Mouse (Mus musculus): ENCODE measurements around the gene Abhd14a. TPM values are rescaled to one million over a fixed set of nuclear protein-coding genes. Genes with fewer than 3 reads are reported as not detected.

Abhd14a gene
- total and polyA plus RNA-seq, 3 experiments, result 22.8 to 48.7 TPM; not detected in 1

GRCm38 (mm10) chr9:106451298-106451697, 3.8 kb upstream of the Abhd14a start:
- H3K4me3 ChIP-seq (ENCODE audit: control insufficient read depth in 1 of 2, insufficient read depth in 1 of 2, low read depth in 2 of 2, low read length in 2 of 2), result no peak overlapping the region
- H3K27ac ChIP-seq (ENCODE audit: control insufficient read depth, low read depth, low read length), result no peak overlapping the region
- no peak for DNase-seq (ENCODE audit: low read depth, low spot score)
- no peaks in the 10 kb centered on the region for H3K27me3 ChIP-seq (ENCODE audit: control insufficient read depth in 1 of 2, insufficient read depth in 2 of 2, low read length in 2 of 2)
- H3K4me1 ChIP-seq (ENCODE audit: control insufficient read depth in 1 of 2, insufficient read depth in 2 of 2, low read length in 2 of 2), result peaks cover 0 to 9% of the 10 kb centered on the region in 2 experiments; a peak in 2 of 4 replicates
- H3K9me3 ChIP-seq (replicated peaks; ENCODE audit: insufficient read depth, low read length), result no peaks in the 10 kb centered on the region
- TF ChIP-seq POLR2AphosphoS5 (IDR thresholded peaks at IDR 0.05; ENCODE audit: borderline replicate concordance, low read depth, low read length) (no peak), ZNF384 (IDR thresholded peaks at IDR 0.05; ENCODE audit: low read depth, low read length) (no peak), ZMIZ1 (IDR thresholded peaks at IDR 0.05; ENCODE audit: low read depth, low read length) (no peak), RCOR1 (IDR thresholded peaks at IDR 0.05; ENCODE audit: low read depth, low read length) (no peak), MAZ (IDR thresholded peaks at IDR 0.05; ENCODE audit: low read depth, low read length) (no peak), E2F4 (IDR thresholded peaks at IDR 0.05; ENCODE audit: borderline replicate concordance, low read depth, low read length) (no peak)
- H3K9ac ChIP-seq (ENCODE audit: control insufficient read depth, low read depth, low read length, poor library complexity, severe bottlenecking), result no peak overlapping the region
- H3K79me2 ChIP-seq (ENCODE audit: control insufficient read depth, insufficient read depth, low read length, poor library complexity), result peaks cover 3% of the 10 kb centered on the region; the same call in 1 of the 2 replicates
- peaks cover 0 to 4% of the 10 kb centered on the region in 2 experiments; a peak in 2 of 4 replicates for H3K36me3 ChIP-seq (ENCODE audit: control insufficient read depth in 1 of 2, insufficient read depth in 2 of 2, low read length in 2 of 2)

- Histone ChIP-seq H3K27me3 (ENCODE audit: control insufficient read depth in 1 of 2, insufficient read depth in 2 of 2, low read length in 2 of 2) (no peaks in the 10 kb centered on the region), H3K4me3 (ENCODE audit: control insufficient read depth in 1 of 2, insufficient read depth in 1 of 2, low read depth in 2 of 2, low read length in 2 of 2) (no peak overlapping the region), H3K27ac (ENCODE audit: control insufficient read depth, low read depth, low read length) (no peak overlapping the region), H3K36me3 (ENCODE audit: control insufficient read depth in 1 of 2, insufficient read depth in 2 of 2, low read length in 2 of 2) (peaks cover 0 to 4% of the 10 kb centered on the region in 2 experiments; a peak in 2 of 4 replicates), H3K79me2 (ENCODE audit: control insufficient read depth, insufficient read depth, low read length, poor library complexity) (peaks cover 3% of the 10 kb centered on the region; the same call in 1 of the 2 replicates), H3K9ac (ENCODE audit: control insufficient read depth, low read depth, low read length, poor library complexity, severe bottlenecking) (no peak overlapping the region), H3K9me3 (replicated peaks; ENCODE audit: insufficient read depth, low read length) (no peaks in the 10 kb centered on the region), H3K4me1 (ENCODE audit: control insufficient read depth in 1 of 2, insufficient read depth in 2 of 2, low read length in 2 of 2) (peaks cover 0 to 11% of the 10 kb centered on the region in 2 experiments; a peak in 2 of 4 replicates)
- TF ChIP-seq MYC (IDR thresholded peaks at IDR 0.05; ENCODE audit: low read depth, low read length) (no peak), MYB (IDR thresholded peaks at IDR 0.05; ENCODE audit: low read depth, low read length) (no peak), KAT2A (conservative IDR thresholded peaks at IDR 0.05; ENCODE audit: low read depth, low read length) (no peak), CHD2 (IDR thresholded peaks at IDR 0.05; ENCODE audit: low read length) (no peak), MEF2A (IDR thresholded peaks at IDR 0.05; ENCODE audit: extremely low read depth, insufficient replicate concordance, low read depth, low read length, poor library complexity, severe bottlenecking) (no peak), SIN3A (IDR thresholded peaks at IDR 0.05; ENCODE audit: low read length) (no peak), CTCF (IDR thresholded peaks at IDR 0.05 in 2 of 3, conservative IDR thresholded peaks at IDR 0.05 in 1 of 3; ENCODE audit: control insufficient read depth in 1 of 3, insufficient read depth in 1 of 3, low read depth in 2 of 3, low read length in 3 of 3, poor library complexity in 1 of 3, severe bottlenecking in 1 of 3) (no peak), ELF1 (IDR thresholded peaks at IDR 0.05; ENCODE audit: low read depth, low read length) (no peak), GABPA (IDR thresholded peaks at IDR 0.05; ENCODE audit: low read depth, low read length) (no peak), UBTF (IDR thresholded peaks at IDR 0.05; ENCODE audit: borderline replicate concordance, insufficient read depth, low read depth, low read length) (no peak), POLR2A (IDR thresholded peaks at IDR 0.05; ENCODE audit: control insufficient read depth in 1 of 2, insufficient read depth in 1 of 2, low read depth in 1 of 2, low read length in 2 of 2, poor library complexity in 1 of 2) (no peak), TCF12 (IDR thresholded peaks at IDR 0.05; ENCODE audit: low read depth, low read length) (no peak), SMC3 (IDR thresholded peaks at IDR 0.05; ENCODE audit: low read depth, low read length) (no peak), ETS1 (IDR thresholded peaks at IDR 0.05; ENCODE audit: low read depth, low read length) (no peak), RAD21 (IDR thresholded peaks at IDR 0.05; ENCODE audit: low read depth, low read length) (no peak), MXI1 (IDR thresholded peaks at IDR 0.05; ENCODE audit: low read depth, low read length) (no peak)
- DNase-seq (ENCODE audit: low read depth, low spot score), result no peak
Measured at GRCm38 (mm10) chr9:106450661-106451060, 3.2 kb upstream of the Abhd14a start.

Measured in MEL (cell line).